Mouse (Mus musculus): ENCODE results near the gene Taok3. TPM values are rescaled to one million over a fixed set of nuclear protein-coding genes. Genes with fewer than 3 reads are reported as not detected.

Gene Taok3
- polyA plus RNA-seq, 1 experiment from 2014 or later: 8.0 TPM

- no peak overlapping the region for H3K9ac ChIP-seq (replicated peaks)
- no peaks in the 10 kb centered on the region for H3K4me1 ChIP-seq (replicated peaks)
- no peaks in the 10 kb centered on the region for H3K27me3 ChIP-seq
- H3K4me3 ChIP-seq (replicated peaks): no peak overlapping the region
- no peak for ATAC-seq (ENCODE audit: insufficient number of reproducible peaks, insufficient read depth, low FRiP score, low TSS enrichment, low read depth)
- H3K4me2 ChIP-seq: no peak overlapping the region
- WGBS: 83% methylated on average over 6 of the region's 6 CpGs
- H3K36me3 ChIP-seq: peaks cover 10% of the 10 kb centered on the region
- H3K9me3 ChIP-seq: 0 out of 2 replicates have a peak, but pooled peaks cover 4% of the 10 kb centered on the region
- no peak overlapping the region for H3K27ac ChIP-seq
Observed at GRCm38 (mm10) chr5:117184832-117185231, 64.9 kb downstream of the Taok3 start.

- no peaks in the 10 kb centered on the region for H3K4me1 ChIP-seq (replicated peaks)
- no peak overlapping the region for H3K27ac ChIP-seq
- H3K4me3 ChIP-seq (replicated peaks): no peak overlapping the region
- no peak overlapping the region for H3K4me2 ChIP-seq
- no peak overlapping the region for H3K9ac ChIP-seq (replicated peaks)
- 88% methylated on average over 7 of the region's 7 CpGs for WGBS
- H3K9me3 ChIP-seq: 0 out of 2 replicates have a peak, but pooled peaks cover 4% of the 10 kb centered on the region
- peaks cover 10% of the 10 kb centered on the region for H3K36me3 ChIP-seq
- no peak for ATAC-seq (ENCODE audit: insufficient number of reproducible peaks, insufficient read depth, low FRiP score, low TSS enrichment, low read depth)
- H3K27me3 ChIP-seq: no peaks in the 10 kb centered on the region
Observed at GRCm38 (mm10) chr5:117185673-117186072, 65.7 kb downstream of the Taok3 start.

GRCm38 (mm10) chr5:117192061-117192460, 72.1 kb downstream of the Taok3 start:
- H3K27ac ChIP-seq: no peak overlapping the region
- H3K9me3 ChIP-seq: no peaks in the 10 kb centered on the region
- no peaks in the 10 kb centered on the region for H3K4me1 ChIP-seq (replicated peaks)
- H3K27me3 ChIP-seq: no peaks in the 10 kb centered on the region
- no peak for ATAC-seq (ENCODE audit: insufficient number of reproducible peaks, insufficient read depth, low FRiP score, low TSS enrichment, low read depth)
- H3K9ac ChIP-seq (replicated peaks): no peak overlapping the region
- WGBS: 88% methylated on average over 6 of the region's 6 CpGs
- no peak overlapping the region for H3K4me2 ChIP-seq
- no peaks in the 10 kb centered on the region for H3K36me3 ChIP-seq
- no peak overlapping the region for H3K4me3 ChIP-seq (replicated peaks)

GRCm38 (mm10) chr5:117193748-117194147, 73.8 kb downstream of the Taok3 start:
- no peak overlapping the region for H3K9ac ChIP-seq (replicated peaks)
- WGBS: 91% methylated on average over 7 of the region's 7 CpGs
- H3K4me1 ChIP-seq (replicated peaks): no peaks in the 10 kb centered on the region
- no peaks in the 10 kb centered on the region for H3K27me3 ChIP-seq
- no peak overlapping the region for H3K4me3 ChIP-seq (replicated peaks)
- H3K27ac ChIP-seq: no peak overlapping the region
- H3K9me3 ChIP-seq: peaks cover 5% of the 10 kb centered on the region; the same call in 1 of the 2 replicates
- no peaks in the 10 kb centered on the region; the same call in 1 of the 2 replicates for H3K36me3 ChIP-seq
- no peak for ATAC-seq (ENCODE audit: insufficient number of reproducible peaks, insufficient read depth, low FRiP score, low TSS enrichment, low read depth)
- no peak overlapping the region for H3K4me2 ChIP-seq

- H3K4me3 ChIP-seq (replicated peaks): no peak overlapping the region
- no peak overlapping the region for H3K27ac ChIP-seq
- H3K4me2 ChIP-seq: no peak overlapping the region
- WGBS: 89% methylated on average over 5 of the region's 5 CpGs
- H3K36me3 ChIP-seq: no peaks in the 10 kb centered on the region; the same call in 1 of the 2 replicates
- ATAC-seq (ENCODE audit: insufficient number of reproducible peaks, insufficient read depth, low FRiP score, low TSS enrichment, low read depth): no peak
- H3K9ac ChIP-seq (replicated peaks): no peak overlapping the region
- H3K9me3 ChIP-seq: peaks cover 5% of the 10 kb centered on the region; the same call in 1 of the 2 replicates
- H3K4me1 ChIP-seq (replicated peaks): no peaks in the 10 kb centered on the region
- no peaks in the 10 kb centered on the region for H3K27me3 ChIP-seq
Observed at GRCm38 (mm10) chr5:117194672-117195071, 74.7 kb downstream of the Taok3 start.

GRCm38 (mm10) chr5:117196551-117196950, 76.6 kb downstream of the Taok3 start:
- no peaks in the 10 kb centered on the region; the same call in 1 of the 2 replicates for H3K36me3 ChIP-seq
- no peak overlapping the region for H3K4me3 ChIP-seq (replicated peaks)
- WGBS: 92% methylated on average over 7 of the region's 7 CpGs
- H3K9ac ChIP-seq (replicated peaks): no peak overlapping the region
- H3K4me2 ChIP-seq: no peak overlapping the region
- no peaks in the 10 kb centered on the region for H3K4me1 ChIP-seq (replicated peaks)
- no peaks in the 10 kb centered on the region for H3K27me3 ChIP-seq
- no peak overlapping the region for H3K27ac ChIP-seq
- no peak for ATAC-seq (ENCODE audit: insufficient number of reproducible peaks, insufficient read depth, low FRiP score, low TSS enrichment, low read depth)
- peaks cover 5% of the 10 kb centered on the region; the same call in 1 of the 2 replicates for H3K9me3 ChIP-seq

- H3K27ac ChIP-seq: no peak overlapping the region
- H3K4me1 ChIP-seq (replicated peaks): no peaks in the 10 kb centered on the region
- H3K4me3 ChIP-seq (replicated peaks): no peak overlapping the region
- H3K36me3 ChIP-seq: no peaks in the 10 kb centered on the region; the same call in 1 of the 2 replicates
- peaks cover 5% of the 10 kb centered on the region; the same call in 1 of the 2 replicates for H3K9me3 ChIP-seq
- H3K4me2 ChIP-seq: no peak overlapping the region
- no peaks in the 10 kb centered on the region for H3K27me3 ChIP-seq
- H3K9ac ChIP-seq (replicated peaks): no peak overlapping the region
- 72% methylated on average over 3 of the region's 3 CpGs for WGBS
- no peak for ATAC-seq (ENCODE audit: insufficient number of reproducible peaks, insufficient read depth, low FRiP score, low TSS enrichment, low read depth)
Observed at GRCm38 (mm10) chr5:117198390-117198789, 78.5 kb downstream of the Taok3 start.

GRCm38 (mm10) chr5:117207286-117207685, 87.4 kb downstream of the Taok3 start:
- H3K9me3 ChIP-seq: peaks cover 7% of the 10 kb centered on the region; the same call in 1 of the 2 replicates
- ATAC-seq (ENCODE audit: insufficient number of reproducible peaks, insufficient read depth, low FRiP score, low TSS enrichment, low read depth): no peak
- 89% methylated on average over 16 of the region's 16 CpGs for WGBS

GRCm38 (mm10) chr5:117214016-117214415, 94.1 kb downstream of the Taok3 start:
- Histone ChIP-seq H3K4me3 (replicated peaks) (no peak overlapping the region), H3K27ac (no peak overlapping the region), H3K36me3 (no peaks in the 10 kb centered on the region), H3K4me2 (no peak overlapping the region), H3K27me3 (no peaks in the 10 kb centered on the region), H3K9ac (replicated peaks) (no peak overlapping the region), H3K4me1 (replicated peaks) (no peaks in the 10 kb centered on the region), H3K9me3 (peaks cover 1% of the 10 kb centered on the region; the same call in 1 of the 2 replicates)
- WGBS: 76% methylated on average over 4 of the region's 4 CpGs
- no peak for ATAC-seq (ENCODE audit: insufficient number of reproducible peaks, insufficient read depth, low FRiP score, low TSS enrichment, low read depth)

More at GRCm38 (mm10) chr5:117207286-117207685, 87.4 kb downstream of the Taok3 start:
- Histone ChIP-seq H3K4me1 (replicated peaks) (no peaks in the 10 kb centered on the region), H3K27ac (no peak overlapping the region), H3K4me3 (replicated peaks) (no peak overlapping the region), H3K36me3 (no peaks in the 10 kb centered on the region), H3K9ac (replicated peaks) (no peak overlapping the region), H3K27me3 (no peaks in the 10 kb centered on the region), H3K4me2 (no peak overlapping the region)

GRCm38 (mm10) chr5:117231059-117231458, 111.1 kb downstream of the Taok3 start:
- no peaks in the 10 kb centered on the region for H3K36me3 ChIP-seq
- no peaks in the 10 kb centered on the region for H3K4me1 ChIP-seq (replicated peaks)
- no peak overlapping the region for H3K4me3 ChIP-seq (replicated peaks)
- no peak for ATAC-seq (ENCODE audit: insufficient number of reproducible peaks, insufficient read depth, low FRiP score, low TSS enrichment, low read depth)
- H3K27me3 ChIP-seq: no peaks in the 10 kb centered on the region
- H3K9me3 ChIP-seq: no peaks in the 10 kb centered on the region
- WGBS: 68% methylated on average over 12 of the region's 12 CpGs
- H3K4me2 ChIP-seq: no peak overlapping the region
- H3K9ac ChIP-seq (replicated peaks): no peak overlapping the region
- H3K27ac ChIP-seq: no peak overlapping the region

- 80% methylated on average over 5 of the region's 5 CpGs for WGBS
- H3K4me3 ChIP-seq (replicated peaks): no peak overlapping the region
- H3K4me2 ChIP-seq: no peak overlapping the region
- H3K9me3 ChIP-seq: no peaks in the 10 kb centered on the region
- peaks cover 18% of the 10 kb centered on the region for H3K27me3 ChIP-seq
- H3K9ac ChIP-seq (replicated peaks): no peak overlapping the region
- H3K36me3 ChIP-seq: no peaks in the 10 kb centered on the region
- no peak overlapping the region for H3K27ac ChIP-seq
- no peak for ATAC-seq (ENCODE audit: insufficient number of reproducible peaks, insufficient read depth, low FRiP score, low TSS enrichment, low read depth)
- H3K4me1 ChIP-seq (replicated peaks): peaks cover 5% of the 10 kb centered on the region; the same call in 1 of the 2 replicates
Observed at GRCm38 (mm10) chr5:117236540-117236939, 116.6 kb downstream of the Taok3 start.

GRCm38 (mm10) chr5:117239106-117239505, 119.2 kb downstream of the Taok3 start:
- ATAC-seq (ENCODE audit: insufficient number of reproducible peaks, insufficient read depth, low FRiP score, low TSS enrichment, low read depth): no peak
- H3K27ac ChIP-seq: no peak overlapping the region
- peaks cover 37% of the 10 kb centered on the region for H3K27me3 ChIP-seq
- H3K9ac ChIP-seq (replicated peaks): no peak overlapping the region
- H3K36me3 ChIP-seq: no peaks in the 10 kb centered on the region
- H3K4me1 ChIP-seq (replicated peaks): peaks cover 17% of the 10 kb centered on the region
- no peak overlapping the region for H3K4me3 ChIP-seq (replicated peaks)
- 77% methylated on average over 4 of the region's 4 CpGs for WGBS
- no peaks in the 10 kb centered on the region for H3K9me3 ChIP-seq
- H3K4me2 ChIP-seq: no peak overlapping the region
